Mouse (Mus musculus): Measurements from ENCODE around the gene Pla2g1b.
"Not testable (repeated sequence)": the region's sequence is repeated elsewhere in the genome, so short reads cannot be mapped to it uniquely, and the experiment has no call there.

Pla2g1b gene

GRCm38 (mm10) chr5:115483947-115484920, 18.2 kb downstream of the Pla2g1b start, which contains the start of gene Sirt4:
Gene Sirt4 (minus strand): TSS chr5:115484725.
- DNase-seq (ENCODE audit: low read depth, low spot score) = peak; percentile 94

- DNase-seq (ENCODE audit: low read depth, low spot score) = no peak
These were observed 18.9 kb downstream of the Pla2g1b start for GRCm38 (mm10) chr5:115484996-115485395.

- DNase-seq (ENCODE audit: low read depth, low spot score) = no peak
These were observed 19.6 kb downstream of the Pla2g1b start for GRCm38 (mm10) chr5:115485489-115486205.

- no peak for DNase-seq (ENCODE audit: low read depth, low spot score)
These were observed 20.7 kb downstream of the Pla2g1b start for GRCm38 (mm10) chr5:115486726-115487125.

- DNase-seq (ENCODE audit: low read depth, low spot score) = no peak
These were observed 21.3 kb downstream of the Pla2g1b start for GRCm38 (mm10) chr5:115487353-115487752.

- no peak for DNase-seq (ENCODE audit: low read depth, low spot score)
These were observed 22.0 kb downstream of the Pla2g1b start for GRCm38 (mm10) chr5:115487942-115488580.

GRCm38 (mm10) chr5:115488841-115489698, 23.0 kb downstream of the Pla2g1b start:
- peak; percentile 89 for DNase-seq (ENCODE audit: low read depth, low spot score)

- DNase-seq (ENCODE audit: low read depth, low spot score) = peak; percentile 94
These were observed 23.9 kb downstream of the Pla2g1b start for GRCm38 (mm10) chr5:115489699-115490637.

GRCm38 (mm10) chr5:115490638-115491000, 24.6 kb downstream of the Pla2g1b start:
- no peak for DNase-seq (ENCODE audit: low read depth, low spot score)

- no peak for DNase-seq (ENCODE audit: low read depth, low spot score)
These were observed 25.0 kb downstream of the Pla2g1b start for GRCm38 (mm10) chr5:115491076-115491475.

- DNase-seq (ENCODE audit: low read depth, low spot score) = peak; percentile 60
These were observed 25.8 kb downstream of the Pla2g1b start for GRCm38 (mm10) chr5:115491771-115492322.

GRCm38 (mm10) chr5:115492711-115493335, 26.8 kb downstream of the Pla2g1b start:
- no peak for DNase-seq (ENCODE audit: low read depth, low spot score)

- no peak for DNase-seq (ENCODE audit: low read depth, low spot score)
These were observed 27.4 kb downstream of the Pla2g1b start for GRCm38 (mm10) chr5:115493441-115493840.

GRCm38 (mm10) chr5:115495618-115496017, 29.6 kb downstream of the Pla2g1b start:
- not testable (repeated sequence) for DNase-seq (ENCODE audit: low read depth, low spot score)

- no peak for DNase-seq (ENCODE audit: low read depth, low spot score)
These were observed 31.0 kb downstream of the Pla2g1b start for GRCm38 (mm10) chr5:115497033-115497432.

- DNase-seq (ENCODE audit: low read depth, low spot score) = no peak
These were observed 32.5 kb downstream of the Pla2g1b start for GRCm38 (mm10) chr5:115498307-115499240.

GRCm38 (mm10) chr5:115500383-115500935, 34.4 kb downstream of the Pla2g1b start:
- DNase-seq (ENCODE audit: low read depth, low spot score) = no peak

- no peak for DNase-seq (ENCODE audit: low read depth, low spot score)
These were observed 37.0 kb downstream of the Pla2g1b start for GRCm38 (mm10) chr5:115503035-115503434.

All from CD4-positive, CD25-positive, alpha-beta regulatory T cell, adult 2 months (primary cell).